Mouse (Mus musculus) CD4-positive, CD25-positive, alpha-beta regulatory T cell, adult 4 months (primary cell): ENCODE data around the gene 2410004B18Rik. TPM values are rescaled to one million over a fixed set of nuclear protein-coding genes. Genes with fewer than 3 reads are reported as not detected.
"Not testable (repeated sequence)": the region's sequence is repeated elsewhere in the genome, so short reads cannot be mapped to it uniquely, and the experiment has no call there.

ENCODE experiments used
- ATAC-seq: one replicate; pipeline ENCODE4 v1.8.0; 2017
- polyA plus RNA-seq, 2 experiments: library from polyadenylated mRNA; unstranded; fragments of 100-300 nt; shearing (Covaris generic); gene quantifications; one replicate each; pipeline ENCODE4 v1.2.1; 2017

2410004B18Rik gene
- polyA plus RNA-seq, 2 experiments from 2014 or later = 18.9 to 21.5 TPM

DNA sequence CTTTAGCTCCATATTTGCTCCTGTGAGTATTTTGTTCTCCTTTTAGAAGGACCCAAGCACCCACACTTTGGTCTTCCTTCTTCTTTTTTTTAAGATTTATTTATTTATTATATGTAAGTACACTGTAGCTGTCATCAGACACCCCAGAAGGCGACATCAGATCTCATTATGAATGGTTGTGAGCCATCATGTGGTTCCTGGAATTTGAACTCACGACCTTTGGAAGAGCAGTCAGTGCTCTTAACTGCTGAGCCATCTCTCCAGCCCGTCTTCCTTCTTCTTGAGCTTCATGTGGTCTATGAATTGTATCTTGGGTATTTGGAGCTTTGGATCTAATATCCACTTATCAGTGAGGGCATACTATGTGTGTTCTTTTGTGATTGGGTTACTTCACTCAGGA, 27.8 kb downstream of the 2410004B18Rik start:
- ATAC-seq = not testable (repeated sequence)

DNA sequence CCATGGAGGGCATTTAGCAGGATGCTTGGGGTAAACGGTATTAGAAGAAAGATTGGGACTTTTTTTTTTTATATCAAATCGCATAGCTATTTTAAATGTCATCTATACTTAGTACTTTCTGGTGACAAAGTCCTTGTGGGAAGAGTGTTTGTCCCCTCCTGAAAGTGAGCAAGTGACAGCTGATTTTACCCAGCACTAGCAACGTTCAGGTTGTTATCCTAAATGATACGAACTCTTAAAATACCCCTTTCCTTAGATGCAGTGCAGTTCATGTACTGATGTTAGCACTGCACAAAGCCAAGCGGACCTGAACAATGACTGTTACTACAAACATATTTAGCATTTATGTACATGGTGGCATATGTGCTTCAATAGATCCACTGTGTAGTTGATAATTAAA, 29.0 kb downstream of the 2410004B18Rik start:
- ATAC-seq = no peak

DNA sequence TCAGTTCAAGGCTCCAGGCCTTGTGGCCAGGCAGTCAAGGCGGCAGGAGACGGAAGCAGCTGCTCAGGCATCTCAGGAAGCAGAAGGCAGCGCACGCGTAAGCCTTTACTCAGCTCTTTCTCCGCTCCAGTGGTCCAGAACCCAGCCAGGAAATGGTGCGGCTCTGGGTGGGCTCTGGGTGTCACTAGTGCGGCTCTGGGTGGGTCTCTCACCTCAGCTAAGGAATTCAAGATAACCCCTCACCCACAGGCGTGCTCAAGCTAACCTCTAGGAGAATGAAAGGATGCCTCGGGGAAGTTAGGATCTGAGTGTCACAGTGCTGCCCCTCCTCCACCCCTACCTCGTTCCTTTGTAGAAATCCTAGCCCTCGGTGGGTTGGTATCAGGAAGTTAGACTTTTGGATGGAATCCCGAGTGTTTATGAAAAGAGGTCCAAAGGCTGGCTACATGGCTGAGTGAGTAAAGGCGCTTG, 31.3 kb downstream of the 2410004B18Rik start:
- ATAC-seq = no peak

DNA sequence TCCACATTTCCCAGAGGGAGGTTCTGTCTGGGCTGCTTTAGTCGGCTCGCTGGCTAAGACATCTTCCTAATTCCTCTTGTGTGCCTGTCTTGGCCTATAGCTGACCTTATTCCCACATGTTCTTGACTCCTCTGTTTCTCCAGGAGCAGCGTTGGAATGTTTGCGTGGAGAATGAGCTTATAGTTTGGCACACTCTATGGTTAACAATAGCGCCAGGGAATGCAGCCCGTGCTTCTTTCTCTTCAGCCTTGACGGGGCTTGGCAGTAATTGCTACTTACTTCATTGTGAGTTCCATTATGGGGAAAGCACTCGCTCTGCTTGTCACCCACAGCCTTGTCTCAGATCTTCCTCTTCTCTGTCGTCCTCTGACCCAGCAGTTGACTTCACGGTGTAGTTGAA, 33.7 kb downstream of the 2410004B18Rik start:
- ATAC-seq = no peak

DNA sequence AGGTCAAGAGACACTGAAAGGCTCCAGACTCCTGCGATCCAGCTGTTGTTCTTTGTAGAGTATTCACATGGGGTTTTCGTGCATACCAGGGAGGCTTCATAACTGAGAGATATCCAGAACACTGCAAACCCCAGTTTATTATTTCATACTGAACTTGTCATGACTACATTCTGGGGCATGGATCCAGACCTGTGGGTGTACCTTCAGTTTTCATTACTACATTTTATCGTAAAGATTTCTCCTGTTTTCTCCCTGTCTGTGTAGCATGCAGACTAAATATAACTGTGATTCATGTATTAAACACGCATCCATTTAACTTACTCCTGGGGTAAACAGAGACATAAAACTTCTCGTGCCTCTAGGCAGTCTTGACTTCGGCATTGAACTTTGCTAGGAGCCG, 37.2 kb downstream of the 2410004B18Rik start:
- no peak for ATAC-seq

DNA sequence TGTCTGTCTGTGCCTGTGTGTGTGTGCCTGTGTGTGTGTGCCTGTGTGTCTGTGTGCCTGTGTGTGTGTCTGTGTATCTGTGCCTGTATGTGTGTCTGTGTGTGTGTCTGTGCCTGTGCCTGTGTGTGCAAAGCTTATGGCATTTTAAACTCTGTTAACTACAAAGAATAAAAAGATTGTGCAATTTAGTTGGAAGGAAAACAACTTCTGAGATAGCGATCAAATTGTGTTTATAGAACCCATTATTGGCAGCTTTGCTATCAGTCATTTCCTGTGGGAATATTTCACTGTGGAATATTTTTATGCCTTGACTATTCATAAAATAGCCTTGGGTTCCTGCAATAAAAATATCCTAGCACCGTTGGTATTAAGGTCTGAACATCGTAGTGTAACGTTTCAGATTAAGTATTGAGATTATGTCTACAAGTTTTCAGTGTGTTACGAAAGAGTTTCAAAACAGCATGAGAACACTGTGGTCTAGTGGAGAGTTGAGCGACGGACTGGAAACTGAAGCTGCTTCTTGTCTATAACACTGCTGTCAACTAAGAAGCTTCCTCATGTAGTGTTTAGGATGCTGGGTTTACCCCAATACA, 47.6 kb downstream of the 2410004B18Rik start:
- no peak for ATAC-seq

DNA sequence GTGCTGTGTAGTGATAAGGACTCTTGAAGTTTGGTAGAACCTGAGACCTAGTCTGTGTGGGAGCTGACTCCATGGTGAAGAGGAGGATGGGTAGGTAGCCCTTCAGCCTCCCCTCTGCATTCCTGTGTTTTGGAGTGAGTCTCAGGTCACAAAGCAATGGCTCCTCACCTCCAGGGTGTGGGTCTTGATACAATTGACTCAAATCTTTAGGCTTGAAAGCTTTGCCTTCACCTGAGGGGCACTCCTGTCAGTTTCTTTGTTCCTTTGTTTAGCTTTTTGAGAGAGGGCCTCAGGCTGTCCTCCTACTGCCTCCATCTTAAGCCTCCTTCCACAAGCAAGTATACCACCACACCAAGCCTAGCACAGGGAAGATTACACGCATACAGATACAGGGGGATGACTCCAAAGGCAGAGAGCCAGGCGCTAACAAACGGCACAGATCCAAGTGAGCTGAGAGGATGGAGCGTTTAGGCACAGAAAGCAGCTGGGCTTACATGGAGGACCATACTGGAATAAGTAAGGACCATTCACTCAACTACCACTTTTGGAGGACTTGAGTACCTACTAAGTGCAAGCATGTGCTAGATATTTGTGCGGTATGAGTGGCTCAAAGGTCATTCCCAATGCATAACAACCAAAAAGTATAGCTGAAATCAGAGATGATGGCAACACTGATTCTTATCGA, 48.6 kb downstream of the 2410004B18Rik start:
- ATAC-seq = no peak

DNA sequence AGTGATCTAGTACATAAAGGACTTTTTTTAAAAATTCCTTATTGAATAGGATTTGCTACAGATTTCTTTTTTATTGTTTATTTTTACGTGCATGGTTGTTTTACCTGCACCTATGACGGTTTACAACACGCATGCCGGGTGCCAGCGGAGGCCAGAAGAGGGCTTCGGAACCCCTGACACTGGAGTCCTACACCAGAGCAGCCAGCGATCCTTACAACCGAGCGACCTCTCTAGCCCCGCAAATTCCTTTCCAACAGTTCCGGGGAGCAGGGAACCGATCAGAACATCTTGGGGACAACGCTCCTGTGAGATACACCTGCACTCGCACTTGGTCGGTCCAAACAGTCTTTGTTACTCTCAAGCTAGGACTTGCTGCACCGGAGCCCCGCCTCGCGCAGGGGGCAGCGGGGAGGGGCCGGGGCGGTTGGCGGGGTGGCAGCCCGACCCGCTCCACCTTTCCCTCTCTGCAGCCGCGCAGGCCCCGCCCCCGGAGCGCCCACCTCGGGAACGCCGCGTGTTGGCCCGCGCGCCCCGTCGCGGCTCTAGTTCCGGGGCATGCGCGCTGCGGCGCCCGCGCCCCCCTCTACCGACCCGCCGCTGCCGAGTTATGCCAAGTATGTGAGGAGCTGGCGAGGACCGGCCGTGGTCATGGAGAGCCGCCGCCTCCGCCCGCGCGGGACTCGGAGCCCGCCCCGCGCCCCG, 49.6 kb downstream of the 2410004B18Rik start, which contains the start of gene Syde2:
TSS of gene Syde2 (plus strand) at position 603 of the 702 bp plus-strand sequence.
- peak; percentile 49 for ATAC-seq

DNA sequence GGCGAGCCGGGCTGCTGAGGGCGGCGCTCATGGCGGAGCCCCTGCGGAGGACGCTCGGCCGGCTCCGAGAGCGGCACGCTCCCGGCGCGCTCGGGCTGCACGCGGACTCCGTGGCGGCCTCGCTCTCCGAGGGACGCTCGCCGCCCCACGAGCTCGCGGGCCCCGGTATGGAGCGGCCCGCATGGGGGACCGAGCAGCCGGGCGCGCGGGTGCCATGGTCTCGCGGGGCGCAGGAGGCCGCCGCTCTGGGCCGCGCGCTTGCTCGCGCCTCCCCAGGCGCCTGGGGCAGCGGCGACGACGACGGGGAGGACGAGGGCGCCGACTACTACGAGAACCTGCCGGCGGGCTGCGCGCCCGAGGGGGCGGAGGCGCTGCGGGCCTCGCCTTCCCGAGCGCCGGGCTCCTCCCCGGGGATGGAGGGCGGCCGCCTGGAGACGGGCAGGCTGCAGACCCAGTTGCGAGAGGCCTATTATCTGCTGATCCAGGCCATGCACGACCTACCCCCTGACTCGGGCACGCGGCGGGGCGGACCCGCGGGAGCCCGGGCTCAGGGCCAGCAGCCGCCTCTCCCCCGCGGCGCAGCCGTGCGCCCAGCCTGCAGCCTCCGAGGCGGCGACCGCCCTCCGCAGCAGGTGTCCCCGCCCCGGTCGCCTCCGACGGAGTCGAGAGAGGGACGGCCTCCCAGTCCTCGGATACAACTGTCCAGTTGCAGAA, 50.3 kb downstream of the 2410004B18Rik start:
- ATAC-seq = peak; percentile 37

DNA sequence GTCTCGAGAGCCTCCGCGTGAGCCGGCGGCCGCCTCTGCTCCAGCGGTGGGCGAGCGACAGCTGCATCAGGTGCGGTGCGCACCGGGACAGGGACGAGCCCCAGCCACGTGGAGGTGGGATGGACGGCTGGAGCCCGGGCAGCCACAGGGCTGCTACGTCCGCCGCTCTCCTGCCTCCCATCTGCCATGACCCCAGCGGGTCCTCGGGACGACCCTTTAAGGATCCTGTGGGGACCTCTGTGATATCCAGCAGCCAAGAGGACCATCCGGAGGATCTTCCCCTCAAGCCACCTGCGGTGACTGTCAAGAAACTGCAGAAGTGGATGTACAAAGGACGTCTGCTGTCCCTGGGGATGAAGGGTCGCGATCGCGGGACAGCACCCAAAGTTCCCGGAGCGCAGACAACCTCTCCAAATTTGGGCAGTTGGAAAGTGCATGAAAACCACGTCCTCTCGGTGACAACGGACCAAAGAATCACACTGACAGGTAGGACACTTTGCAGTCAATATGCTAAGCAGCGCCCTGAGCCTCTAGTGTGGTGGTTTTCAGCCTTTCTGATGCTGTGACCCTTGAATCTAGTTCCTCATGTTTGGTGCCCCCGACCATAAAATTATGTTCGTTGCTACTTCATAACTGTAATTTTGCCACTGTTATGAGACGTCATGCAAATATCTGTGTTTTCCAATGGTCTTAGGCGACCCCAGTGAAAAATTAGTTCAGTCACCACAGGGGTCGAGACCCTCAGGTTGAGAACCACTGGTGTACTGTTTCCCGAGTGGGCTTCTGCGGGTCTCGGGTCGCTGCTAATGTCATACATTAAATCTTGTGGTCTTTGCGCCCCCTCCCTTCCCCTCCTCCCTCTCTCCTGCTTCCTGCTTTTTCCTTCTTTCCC, 51.1 kb downstream of the 2410004B18Rik start:
- ATAC-seq = peak; percentile 23

DNA sequence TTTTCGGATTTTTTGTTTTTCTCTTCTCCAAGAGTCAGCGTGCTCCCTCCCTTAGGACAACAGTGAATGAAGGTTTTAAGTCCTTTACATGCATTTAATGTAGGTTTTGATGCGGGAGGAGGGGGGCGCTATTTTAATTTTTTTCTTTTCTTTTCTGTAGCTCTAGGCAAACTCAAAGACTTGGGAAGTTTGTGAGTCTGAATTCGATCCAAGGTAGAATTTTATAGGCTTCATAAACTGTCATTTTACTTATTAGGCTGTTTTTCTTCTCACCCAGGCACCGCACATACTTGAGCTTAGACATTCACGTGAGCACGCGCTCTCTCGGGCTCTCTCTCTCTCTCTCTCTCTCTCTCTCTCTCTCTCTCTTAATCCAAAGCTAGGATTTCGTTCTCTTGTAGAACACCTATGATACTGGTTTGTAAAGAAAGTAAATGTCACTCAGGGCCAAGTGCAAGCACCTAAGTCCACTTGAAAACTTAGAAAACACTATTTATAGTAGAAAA, 51.8 kb downstream of the 2410004B18Rik start:
- no peak for ATAC-seq

DNA sequence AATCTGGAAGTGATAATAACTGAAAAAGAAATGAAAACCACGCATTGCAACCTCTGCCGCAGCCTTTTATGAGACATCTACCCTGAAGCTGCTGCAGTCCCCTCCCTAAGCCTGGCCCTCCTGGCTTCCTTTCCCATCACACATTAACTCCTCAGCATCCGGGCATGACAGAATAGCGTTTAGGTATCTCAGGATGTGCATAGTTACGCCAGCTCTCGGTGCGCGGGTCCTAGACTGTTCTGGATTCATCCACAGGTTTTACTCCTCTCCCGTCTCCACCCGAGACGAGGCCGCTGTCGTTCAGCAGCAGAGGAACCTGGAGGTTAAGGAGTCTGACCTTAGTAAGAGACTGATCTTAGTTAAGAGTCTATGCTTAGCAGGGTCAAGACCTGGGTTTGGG, 53.3 kb downstream of the 2410004B18Rik start:
- no peak for ATAC-seq

DNA sequence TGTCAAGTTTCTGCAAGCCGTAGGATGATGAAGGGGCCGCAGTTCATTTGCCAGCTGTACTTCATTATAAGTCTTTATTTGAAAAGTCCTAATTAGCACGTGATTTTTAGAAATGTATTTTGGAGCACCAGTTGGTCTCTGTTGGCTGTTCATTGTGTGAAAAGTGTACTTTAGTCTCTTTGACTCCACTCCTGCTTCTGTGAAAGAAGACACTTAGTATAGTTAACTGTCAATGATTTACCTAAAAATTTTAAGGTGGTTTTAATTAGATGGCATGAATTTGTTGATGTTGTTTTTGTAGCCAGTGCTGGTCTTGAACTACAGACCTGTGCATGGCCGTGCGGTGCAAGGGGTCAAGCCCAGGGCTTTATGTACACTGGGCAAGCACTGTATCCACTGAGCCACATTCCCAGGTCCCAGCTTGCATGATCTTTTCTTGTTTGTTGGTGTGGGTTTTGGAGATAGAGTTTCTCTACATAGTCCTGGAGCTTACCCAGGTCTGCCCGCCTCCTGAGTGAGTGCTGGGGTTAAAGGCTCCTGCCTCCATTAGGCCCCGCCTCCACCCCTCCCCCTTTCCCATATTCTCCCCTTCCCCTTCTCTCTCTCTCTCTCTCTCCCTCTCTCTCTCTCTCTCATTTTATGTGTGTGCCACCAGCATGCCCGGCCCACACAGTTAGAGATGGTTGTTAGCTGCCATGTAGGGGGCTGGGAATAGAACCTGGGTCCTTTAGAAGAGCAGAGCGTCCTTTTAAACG, 54.3 kb downstream of the 2410004B18Rik start:
- ATAC-seq = no peak

DNA sequence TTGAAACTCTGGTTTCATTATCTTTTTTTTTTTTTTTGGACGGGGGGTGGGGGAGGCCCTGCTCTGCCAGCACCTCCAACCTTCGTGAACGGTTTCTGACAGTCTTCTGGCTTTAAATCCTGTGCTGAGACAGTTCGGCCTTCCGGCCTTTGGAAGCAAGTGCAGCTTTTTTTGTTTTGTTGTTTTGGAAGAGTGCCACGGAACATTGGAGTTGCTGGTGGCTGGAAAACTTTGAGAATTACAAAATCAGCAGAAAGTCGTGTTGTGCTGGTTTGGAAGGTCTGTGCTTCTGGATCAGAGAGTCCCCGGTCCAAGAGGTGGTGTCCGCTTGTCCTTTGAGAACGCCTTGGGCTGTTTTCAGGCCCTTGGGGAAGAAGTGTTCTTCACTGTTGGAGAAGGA, 55.0 kb downstream of the 2410004B18Rik start:
- ATAC-seq = no peak

DNA sequence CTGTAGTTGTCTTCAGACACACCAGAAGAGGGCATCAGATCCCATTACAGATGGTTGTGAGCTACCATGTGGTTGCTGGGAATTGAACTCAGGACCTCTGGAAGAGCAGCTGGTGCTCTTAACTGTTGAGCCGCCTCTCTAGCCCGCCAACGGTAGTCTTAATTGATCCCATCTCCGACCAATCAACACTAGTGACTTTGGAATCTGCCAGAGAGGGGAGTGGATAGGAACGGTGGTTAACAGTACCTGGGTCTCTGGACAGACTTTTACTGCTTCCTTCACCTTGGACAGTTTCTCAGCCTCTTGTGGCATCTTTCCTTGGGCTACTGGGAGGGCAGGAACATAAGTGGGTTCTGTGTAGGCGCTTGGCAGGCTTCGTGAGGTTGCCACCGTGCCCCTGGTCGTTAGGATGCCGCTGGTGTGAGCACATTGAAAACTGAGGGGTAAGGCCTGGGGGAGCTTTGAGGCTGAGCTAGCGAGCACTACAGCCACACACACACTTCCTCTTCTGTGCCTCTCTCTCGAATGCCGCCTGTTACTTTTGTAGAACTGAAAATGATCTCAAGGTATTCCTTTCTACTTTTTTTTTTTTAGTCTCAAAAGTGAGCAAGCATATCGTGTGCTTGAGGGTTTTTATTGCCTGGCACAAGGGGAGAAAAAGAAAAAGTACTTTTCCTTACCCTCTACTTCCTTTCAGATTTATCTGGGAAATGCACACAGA, 55.8 kb downstream of the 2410004B18Rik start:
- no peak for ATAC-seq

Other genes with a start within 250 kb of the 2410004B18Rik start
- under 1 TPM in 1 of 2 experiments, not detected in 1; 0.13 TPM for gene Ddah1, start 179.3 kb upstream of the 2410004B18Rik start, polyA plus RNA-seq
- gene Bcl10, start 15.2 kb upstream of the 2410004B18Rik start, polyA plus RNA-seq = 10 to 100 TPM; 43.5 to 50.2 TPM
- not detected for gene Syde2, start 49.9 kb downstream of the 2410004B18Rik start, polyA plus RNA-seq
- not detected for gene Wdr63, start 170.1 kb downstream of the 2410004B18Rik start, polyA plus RNA-seq
- 1 to 10 TPM; 5.3 to 6.2 TPM for gene Mcoln3, start 179.4 kb downstream of the 2410004B18Rik start, polyA plus RNA-seq
- 1 to 10 TPM; 1.7 to 2.2 TPM for gene Mcoln2, start 211.8 kb downstream of the 2410004B18Rik start, polyA plus RNA-seq